Mouse (Mus musculus): ENCODE results near the gene Krt71. TPM values are rescaled to one million over a fixed set of nuclear protein-coding genes. Genes with fewer than 3 reads are reported as not detected.
"Not testable (repeated sequence)": the region's sequence is repeated elsewhere in the genome, so short reads cannot be mapped to it uniquely, and the experiment has no call there.

Gene Krt71
- total RNA-seq, 2 experiments from 2014 or later, result not detected

GRCm38 (mm10) chr15:101694207-101694606 is 48.7 kb downstream of the Krt71 start, which contains the start of gene Krt6a:
TSS of gene Krt6a (minus strand) at chr15:101694307.
- intact Hi-C loops (cut with DNase I), result no loop called here

GRCm38 (mm10) chr15:101690460-101690859 is 52.4 kb downstream of the Krt71 start:
- DNase-seq; intact Hi-C loops (cut with DNase I): not testable (repeated sequence)

More at GRCm38 (mm10) chr15:101694207-101694606, 48.7 kb downstream of the Krt71 start, which contains the start of gene Krt6a:
- no peak for DNase-seq

- intact Hi-C loops (cut with DNase I), result no loop called here
- DNase-seq, result no peak
Observed at GRCm38 (mm10) chr15:101688161-101688560, 54.7 kb downstream of the Krt71 start.

Small RNA genes within 50 kb of the gene (microRNA-seq; reads per million reads assigned to microRNA genes)
- gene Gm44323, result 0 reads per million in 2 experiments
- 0 reads per million in 2 experiments for gene Gm44342

Other genes with a start within 250 kb of the Krt71 start
- not detected for gene Gm49425, start 225.8 kb downstream of the Krt71 start, total RNA-seq (2021)
- gene Krt84, start 210.3 kb downstream of the Krt71 start, total RNA-seq (2021), result under 1 TPM in 1 of 2 experiments, not detected in 1; 0.15 TPM
- not detected for gene Krt82, start 192.4 kb downstream of the Krt71 start, total RNA-seq (2021)
- under 1 TPM in 1 of 2 experiments, not detected in 1; 0.14 TPM for gene Krt90, start 180.2 kb downstream of the Krt71 start, total RNA-seq (2021)
- gene Krt75, start 169.2 kb downstream of the Krt71 start, total RNA-seq (2021), result not detected
- not detected for gene Gm5414, start 114.9 kb downstream of the Krt71 start, total RNA-seq (2021)
- gene Gm5478, start 95.7 kb downstream of the Krt71 start, total RNA-seq (2021), result not detected
- under 1 TPM in 1 of 2 experiments, not detected in 1; 0.22 TPM for gene Krt6b, start 62.8 kb downstream of the Krt71 start, total RNA-seq (2021)
- not detected for gene Krt6a, start 48.8 kb downstream of the Krt71 start, total RNA-seq (2021)
- 1 to 10 TPM in 1 of 2 experiments, under 1 TPM in 1; 0.33 to 2.1 TPM for gene Krt5, start 30.2 kb downstream of the Krt71 start, total RNA-seq (2021)
- not detected for gene Krt72, start 43.4 kb upstream of the Krt71 start, total RNA-seq (2021)
- not detected for gene Krt73, start 59.2 kb upstream of the Krt71 start, total RNA-seq (2021)
- gene Krt2, start 75.1 kb upstream of the Krt71 start, total RNA-seq (2021), result not detected
- under 1 TPM in 1 of 2 experiments, not detected in 1; 0.07 TPM for gene Krt1, start 107.7 kb upstream of the Krt71 start, total RNA-seq (2021)
- not detected for gene Krt77, start 126.6 kb upstream of the Krt71 start, total RNA-seq (2021)
- not detected for gene Krt76, start 149.8 kb upstream of the Krt71 start, total RNA-seq (2021)
- gene Krt4, start 181.6 kb upstream of the Krt71 start, total RNA-seq (2021), result not detected
- gene Krt79, start 197.2 kb upstream of the Krt71 start, total RNA-seq (2021), result under 1 TPM; 0.26 to 0.34 TPM
- not detected for gene Krt78, start 211.2 kb upstream of the Krt71 start, total RNA-seq (2021)

All from heart, postnatal 14 days (tissue).